Mouse (Mus musculus): ENCODE measurements around the gene Myoz1. TPM values are rescaled to one million over a fixed set of nuclear protein-coding genes. Genes with fewer than 3 reads are reported as not detected.
"Not testable (repeated sequence)": the region's sequence is repeated elsewhere in the genome, so short reads cannot be mapped to it uniquely, and the experiment has no call there.

Myoz1 gene
- polyA plus RNA-seq, 1 experiment from 2014 or later: 29.8 TPM

DNA sequence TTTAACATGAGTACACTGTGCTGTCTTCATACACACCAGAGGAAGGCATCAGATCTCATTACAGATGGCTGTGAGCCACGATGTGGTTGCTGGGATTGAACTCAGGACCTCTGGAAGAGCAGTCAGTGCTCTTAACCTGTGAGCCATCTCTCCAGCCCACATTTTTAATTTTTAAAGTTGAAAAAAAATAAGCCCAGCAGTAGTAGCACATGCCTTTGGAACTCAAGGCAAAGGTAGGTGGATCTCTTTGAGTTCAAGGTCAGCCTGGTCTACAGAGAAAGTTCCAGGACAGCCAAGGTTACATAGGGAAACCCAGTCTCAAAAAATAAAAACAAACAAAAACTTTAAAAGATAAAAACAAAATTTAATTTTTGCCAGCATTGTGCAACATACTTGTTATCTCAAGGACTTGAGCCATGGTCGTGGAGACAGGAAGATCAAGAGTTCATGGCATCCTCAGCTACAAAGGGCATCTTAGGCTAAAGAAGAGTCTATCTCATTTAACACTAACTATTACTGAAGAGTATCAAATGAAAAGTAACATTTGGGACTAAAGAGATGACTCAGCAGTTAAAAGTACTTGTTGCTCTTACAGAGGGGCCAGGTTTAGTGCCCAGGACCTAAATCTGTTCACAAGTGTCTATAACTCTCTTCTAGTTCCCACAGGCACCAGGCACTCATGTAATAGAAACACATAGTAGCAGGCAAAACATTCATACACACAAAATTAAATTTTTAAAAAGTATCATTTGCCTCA, 18.3 kb downstream of the Myoz1 start:
- Histone ChIP-seq H3K4me3 (replicated peaks; ENCODE audit: low read length) (no peak overlapping the region), H3K27me3 (ENCODE audit: control insufficient read depth, insufficient read depth, low read length) (no peaks in the 10 kb centered on the region), H3K27ac (ENCODE audit: low read length) (no peak overlapping the region), H3K36me3 (ENCODE audit: control insufficient read depth, insufficient read depth, low read length) (no peaks in the 10 kb centered on the region), H3K9me3 (replicated peaks; ENCODE audit: control insufficient read depth, low read length) (no peaks in the 10 kb centered on the region), H3K4me1 (ENCODE audit: control insufficient read depth, insufficient read depth, low read length) (0 out of 2 replicates have a peak, but pooled peaks cover 6% of the 10 kb centered on the region), H3K4me2 (ENCODE audit: low read depth, low read length) (no peak overlapping the region), H3K9ac (ENCODE audit: low read length) (no peak overlapping the region)
- no peak for ATAC-seq (ENCODE audit: insufficient read depth, low FRiP score)
- WGBS: 79% methylated on average over 2 of the region's 2 CpGs

DNA sequence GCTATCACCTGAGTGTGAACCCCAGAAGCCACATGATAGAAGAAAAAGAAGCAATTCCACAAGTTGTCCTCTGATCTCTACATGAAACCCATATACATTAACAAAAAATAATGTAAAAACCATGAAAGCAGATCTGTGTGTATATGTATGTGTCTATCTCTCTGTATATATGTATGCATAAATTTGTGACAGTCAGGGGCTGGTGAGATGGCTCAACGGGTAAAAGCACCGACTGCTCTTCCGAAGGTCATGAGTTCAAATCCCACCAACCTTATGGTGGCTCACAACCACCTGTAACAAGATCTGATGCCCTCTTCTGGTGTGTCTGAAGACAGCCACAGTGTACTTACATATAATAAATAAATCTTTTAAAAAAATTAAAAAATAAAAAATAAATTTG, 19.4 kb downstream of the Myoz1 start:
- H3K27me3 ChIP-seq (ENCODE audit: control insufficient read depth, insufficient read depth, low read length); ATAC-seq (ENCODE audit: insufficient read depth, low FRiP score); H3K9me3 ChIP-seq (replicated peaks; ENCODE audit: control insufficient read depth, low read length); H3K4me3 ChIP-seq (replicated peaks; ENCODE audit: low read length); H3K36me3 ChIP-seq (ENCODE audit: control insufficient read depth, insufficient read depth, low read length); H3K4me1 ChIP-seq (ENCODE audit: control insufficient read depth, insufficient read depth, low read length); H3K4me2 ChIP-seq (ENCODE audit: low read depth, low read length); H3K9ac ChIP-seq (ENCODE audit: low read length); H3K27ac ChIP-seq (ENCODE audit: low read length): not testable (repeated sequence)
- 92% methylated on average over 3 of the region's 3 CpGs for WGBS

DNA sequence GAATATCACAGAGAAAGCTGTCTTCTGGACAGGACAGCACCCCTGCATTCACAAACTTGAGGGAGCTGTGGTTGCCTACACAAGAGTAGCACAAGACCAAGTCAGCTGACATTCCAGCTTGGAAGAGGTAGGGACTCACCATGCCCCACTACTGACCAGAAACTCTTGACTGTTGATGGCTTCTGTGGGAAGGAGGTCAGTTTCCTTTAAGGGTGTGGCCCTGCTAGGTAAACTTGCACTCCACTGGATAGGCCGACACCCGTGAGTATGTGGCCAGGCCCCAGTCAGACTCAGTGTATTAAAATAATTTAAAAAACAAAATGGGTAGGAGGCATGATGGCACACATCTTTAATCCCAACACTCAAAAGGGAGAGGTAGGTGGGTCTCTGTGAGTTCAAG, 20.8 kb downstream of the Myoz1 start:
- Histone ChIP-seq H3K9ac (ENCODE audit: low read length) (no peak overlapping the region), H3K27ac (ENCODE audit: low read length) (no peak overlapping the region), H3K4me2 (ENCODE audit: low read depth, low read length) (no peak overlapping the region), H3K4me1 (ENCODE audit: control insufficient read depth, insufficient read depth, low read length) (0 out of 2 replicates have a peak, but pooled peaks cover 3% of the 10 kb centered on the region), H3K9me3 (replicated peaks; ENCODE audit: control insufficient read depth, low read length) (no peaks in the 10 kb centered on the region), H3K4me3 (replicated peaks; ENCODE audit: low read length) (no peak overlapping the region), H3K27me3 (ENCODE audit: control insufficient read depth, insufficient read depth, low read length) (no peaks in the 10 kb centered on the region), H3K36me3 (ENCODE audit: control insufficient read depth, insufficient read depth, low read length) (no peaks in the 10 kb centered on the region)
- peak; percentile 49; the same call in 1 of the 2 replicates for ATAC-seq (ENCODE audit: insufficient read depth, low FRiP score)
- 63% methylated on average over 2 of the region's 2 CpGs for WGBS

DNA sequence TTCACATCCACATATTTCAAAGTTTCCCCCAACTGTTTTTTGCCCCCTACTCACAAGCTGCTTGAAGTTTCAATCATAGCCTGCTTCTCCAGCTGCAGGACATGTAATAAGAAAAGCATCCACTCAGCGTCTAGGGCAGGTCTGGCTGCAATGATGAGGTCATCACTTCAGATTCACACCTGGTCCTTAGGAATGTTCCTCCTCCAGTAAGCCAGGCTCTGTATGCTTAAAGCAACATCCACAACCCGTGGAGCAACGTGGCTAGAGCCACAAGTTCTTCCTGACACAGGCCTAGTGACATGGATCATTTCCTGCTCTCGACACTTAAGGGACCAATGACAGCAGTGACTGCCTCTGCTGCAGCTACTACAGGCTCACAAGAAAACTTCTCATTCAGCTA, 25.1 kb downstream of the Myoz1 start:
- H3K36me3 ChIP-seq (ENCODE audit: control insufficient read depth, insufficient read depth, low read length): no peaks in the 10 kb centered on the region
- ATAC-seq (ENCODE audit: insufficient read depth, low FRiP score): no peak
- H3K9me3 ChIP-seq (replicated peaks; ENCODE audit: control insufficient read depth, low read length): no peaks in the 10 kb centered on the region
- no peak overlapping the region for H3K4me2 ChIP-seq (ENCODE audit: low read depth, low read length)
- no peak overlapping the region for H3K27ac ChIP-seq (ENCODE audit: low read length)
- H3K4me3 ChIP-seq (replicated peaks; ENCODE audit: low read length): no peak overlapping the region
- no peaks in the 10 kb centered on the region for H3K4me1 ChIP-seq (ENCODE audit: control insufficient read depth, insufficient read depth, low read length)
- no peak overlapping the region for H3K9ac ChIP-seq (ENCODE audit: low read length)
- no peaks in the 10 kb centered on the region for H3K27me3 ChIP-seq (ENCODE audit: control insufficient read depth, insufficient read depth, low read length)
- 43% methylated on average over 4 of the region's 4 CpGs for WGBS

DNA sequence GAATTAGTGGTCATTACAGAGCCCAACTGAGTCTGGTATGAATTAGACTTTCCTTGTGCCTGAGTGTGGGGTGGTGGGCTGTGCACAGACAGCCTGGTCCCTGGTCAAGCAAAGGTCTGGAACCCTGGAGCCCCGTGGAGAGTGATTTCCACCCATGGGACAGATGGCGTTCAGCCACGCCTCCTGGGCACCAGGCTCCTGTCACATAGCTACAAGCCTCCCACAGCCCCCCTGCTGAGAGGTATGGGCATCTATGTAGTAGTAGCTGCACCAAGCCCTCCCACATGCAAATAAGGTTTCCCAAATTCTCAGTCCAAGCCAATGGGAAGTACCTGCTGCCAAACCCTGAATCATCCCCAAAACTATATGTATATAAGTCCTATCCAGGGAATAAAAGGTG, 29.4 kb downstream of the Myoz1 start:
- H3K27me3 ChIP-seq (ENCODE audit: control insufficient read depth, insufficient read depth, low read length): no peaks in the 10 kb centered on the region
- H3K4me3 ChIP-seq (replicated peaks; ENCODE audit: low read length): no peak overlapping the region
- H3K36me3 ChIP-seq (ENCODE audit: control insufficient read depth, insufficient read depth, low read length): no peaks in the 10 kb centered on the region
- H3K27ac ChIP-seq (ENCODE audit: low read length): no peak overlapping the region
- 82% methylated on average over 3 of the region's 3 CpGs for WGBS
- no peak for ATAC-seq (ENCODE audit: insufficient read depth, low FRiP score)
- no peak overlapping the region for H3K4me2 ChIP-seq (ENCODE audit: low read depth, low read length)
- H3K4me1 ChIP-seq (ENCODE audit: control insufficient read depth, insufficient read depth, low read length): no peaks in the 10 kb centered on the region
- no peaks in the 10 kb centered on the region for H3K9me3 ChIP-seq (replicated peaks; ENCODE audit: control insufficient read depth, low read length)
- no peak overlapping the region for H3K9ac ChIP-seq (ENCODE audit: low read length)

DNA sequence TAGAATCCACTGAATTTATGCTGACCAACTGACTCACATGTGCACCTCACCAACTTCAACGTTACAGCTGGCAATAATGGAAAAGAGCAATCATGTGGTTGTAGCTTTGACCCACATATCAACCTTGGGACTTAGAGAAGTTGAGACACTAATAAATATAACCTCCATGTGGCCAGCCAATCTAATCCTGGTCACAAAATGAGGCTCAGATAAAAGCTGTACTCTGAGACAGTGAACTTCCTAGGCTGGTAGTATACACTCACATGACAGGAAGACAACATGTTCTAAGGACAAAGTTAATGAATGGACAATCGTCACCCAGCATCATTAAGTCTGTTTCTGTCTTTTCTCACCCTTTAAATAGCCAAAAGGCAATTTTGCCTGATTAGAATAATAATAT, 29.9 kb downstream of the Myoz1 start:
- no peak overlapping the region for H3K4me3 ChIP-seq (replicated peaks; ENCODE audit: low read length)
- no peaks in the 10 kb centered on the region for H3K36me3 ChIP-seq (ENCODE audit: control insufficient read depth, insufficient read depth, low read length)
- 81% methylated on average over 2 of the region's 2 CpGs for WGBS
- ATAC-seq (ENCODE audit: insufficient read depth, low FRiP score): no peak
- no peaks in the 10 kb centered on the region for H3K4me1 ChIP-seq (ENCODE audit: control insufficient read depth, insufficient read depth, low read length)
- H3K27ac ChIP-seq (ENCODE audit: low read length): no peak overlapping the region
- no peaks in the 10 kb centered on the region for H3K27me3 ChIP-seq (ENCODE audit: control insufficient read depth, insufficient read depth, low read length)
- H3K9ac ChIP-seq (ENCODE audit: low read length): no peak overlapping the region
- no peak overlapping the region for H3K4me2 ChIP-seq (ENCODE audit: low read depth, low read length)
- H3K9me3 ChIP-seq (replicated peaks; ENCODE audit: control insufficient read depth, low read length): no peaks in the 10 kb centered on the region

DNA sequence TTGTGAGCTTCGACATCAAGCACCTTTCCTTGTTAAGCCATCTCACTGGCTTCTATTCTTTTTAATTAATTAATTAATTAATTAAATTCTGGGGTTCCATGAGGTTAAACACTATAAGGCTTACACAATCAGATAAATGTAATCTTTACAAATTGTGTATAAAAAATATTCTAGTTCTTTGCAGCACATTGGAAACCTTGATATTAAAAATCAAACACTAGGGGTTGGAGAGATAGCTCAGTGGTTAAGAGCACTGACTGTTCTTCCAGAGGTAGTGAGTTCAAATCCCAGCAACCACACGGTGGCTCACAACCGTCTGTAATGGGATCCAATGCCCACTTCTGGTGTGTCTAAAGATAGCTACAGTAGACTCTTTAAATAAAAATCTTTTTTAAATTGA, 33.4 kb downstream of the Myoz1 start:
- H3K36me3 ChIP-seq (ENCODE audit: control insufficient read depth, insufficient read depth, low read length): no peaks in the 10 kb centered on the region
- H3K4me2 ChIP-seq (ENCODE audit: low read depth, low read length): no peak overlapping the region
- H3K9ac ChIP-seq (ENCODE audit: low read length): no peak overlapping the region
- no peak overlapping the region for H3K27ac ChIP-seq (ENCODE audit: low read length)
- WGBS: 90% methylated on average over 3 of the region's 3 CpGs
- H3K4me1 ChIP-seq (ENCODE audit: control insufficient read depth, insufficient read depth, low read length): no peaks in the 10 kb centered on the region
- no peak overlapping the region for H3K4me3 ChIP-seq (replicated peaks; ENCODE audit: low read length)
- no peak for ATAC-seq (ENCODE audit: insufficient read depth, low FRiP score)
- H3K9me3 ChIP-seq (replicated peaks; ENCODE audit: control insufficient read depth, low read length): no peaks in the 10 kb centered on the region
- H3K27me3 ChIP-seq (ENCODE audit: control insufficient read depth, insufficient read depth, low read length): no peaks in the 10 kb centered on the region

DNA sequence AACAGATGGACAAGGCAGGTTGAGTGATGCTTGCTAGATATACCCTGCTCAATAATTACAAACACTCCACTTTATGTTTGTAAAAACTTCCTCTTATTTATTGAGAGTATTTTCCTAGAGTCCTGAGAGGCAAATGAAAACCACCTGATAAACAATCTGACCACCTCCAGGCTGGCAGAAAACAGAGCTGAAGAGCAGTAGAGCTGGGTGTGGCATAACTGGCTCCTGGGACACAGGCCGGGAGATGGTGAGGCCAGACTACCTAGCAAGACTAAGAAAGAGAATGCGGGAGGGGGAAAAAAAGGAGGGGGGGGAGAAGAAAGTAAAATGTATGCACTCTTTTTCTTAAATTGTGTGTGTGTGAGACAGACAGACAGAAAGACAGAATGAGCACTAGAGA, 33.9 kb downstream of the Myoz1 start:
- Histone ChIP-seq H3K4me1 (ENCODE audit: control insufficient read depth, insufficient read depth, low read length) (no peaks in the 10 kb centered on the region), H3K4me3 (replicated peaks; ENCODE audit: low read length) (no peak overlapping the region), H3K36me3 (ENCODE audit: control insufficient read depth, insufficient read depth, low read length) (no peaks in the 10 kb centered on the region), H3K27ac (ENCODE audit: low read length) (no peak overlapping the region), H3K9ac (ENCODE audit: low read length) (no peak overlapping the region), H3K27me3 (ENCODE audit: control insufficient read depth, insufficient read depth, low read length) (no peaks in the 10 kb centered on the region), H3K4me2 (ENCODE audit: low read depth, low read length) (no peak overlapping the region), H3K9me3 (replicated peaks; ENCODE audit: control insufficient read depth, low read length) (no peaks in the 10 kb centered on the region)
- 76% methylated on average over 2 of the region's 2 CpGs for WGBS
- no peak for ATAC-seq (ENCODE audit: insufficient read depth, low FRiP score)

DNA sequence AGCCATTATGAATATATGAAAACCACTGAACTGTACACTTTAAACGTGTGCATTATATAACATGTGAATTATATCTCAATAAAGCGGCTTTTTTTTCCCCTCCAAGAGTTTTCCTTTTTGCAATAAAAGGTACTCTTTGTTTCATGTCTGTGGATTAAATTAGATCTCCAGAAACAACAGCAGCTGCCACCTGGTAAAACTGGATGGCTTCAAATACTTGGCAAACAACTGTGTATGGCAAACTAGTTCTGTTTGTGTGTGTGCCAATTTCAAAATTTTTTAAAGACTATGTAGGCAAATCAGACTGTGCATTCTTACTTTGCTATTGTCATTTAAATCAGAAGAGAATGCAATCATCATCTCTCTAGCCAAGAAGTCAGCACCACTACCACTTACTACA, 34.4 kb downstream of the Myoz1 start:
- 84% methylated on average over 2 of the region's 2 CpGs for WGBS
- H3K4me1 ChIP-seq (ENCODE audit: control insufficient read depth, insufficient read depth, low read length): no peaks in the 10 kb centered on the region
- no peak for ATAC-seq (ENCODE audit: insufficient read depth, low FRiP score)

More for the DNA sequence above, 34.4 kb downstream of the Myoz1 start:
- Histone ChIP-seq H3K9me3 (replicated peaks; ENCODE audit: control insufficient read depth, low read length) (no peaks in the 10 kb centered on the region), H3K27ac (ENCODE audit: low read length) (no peak overlapping the region), H3K36me3 (ENCODE audit: control insufficient read depth, insufficient read depth, low read length) (no peaks in the 10 kb centered on the region), H3K4me2 (ENCODE audit: low read depth, low read length) (no peak overlapping the region), H3K9ac (ENCODE audit: low read length) (no peak overlapping the region), H3K27me3 (ENCODE audit: control insufficient read depth, insufficient read depth, low read length) (no peaks in the 10 kb centered on the region), H3K4me3 (replicated peaks; ENCODE audit: low read length) (no peak overlapping the region)
